Mouse (Mus musculus) retina, postnatal 7 days (tissue): ENCODE measurements at regions not wholly inside any gene's neighbourhood (a gene's known extent, or its start where the extent isn't known, plus 50 kb on each side); places are given as distances from the start of the nearest gene placed in this dataset.

Source experiments
- DNase-seq: peaks from one replicate; pipeline ENCODE4 v3.0.0-alpha.2; 2012; ENCODE audit warnings: low read depth, low spot score

DNA sequence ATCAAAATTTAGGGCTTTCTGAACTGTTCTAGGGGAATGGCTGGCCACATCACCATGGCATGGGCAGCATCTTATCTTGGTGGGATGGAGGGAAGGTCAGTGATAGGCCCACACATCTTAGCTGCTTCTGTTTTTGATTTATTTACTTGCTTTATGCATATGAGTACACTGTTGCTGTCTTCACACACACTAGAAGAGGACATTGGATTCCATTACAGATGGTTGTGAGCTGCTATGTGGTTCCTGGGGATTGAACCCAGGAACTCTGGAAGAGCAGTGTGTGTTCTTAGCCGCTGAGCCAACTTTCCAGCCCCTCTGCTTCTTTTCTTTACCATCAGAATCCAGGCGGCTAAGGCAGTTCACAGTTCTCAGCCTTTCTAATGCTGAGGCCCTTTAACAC is 260.4 kb downstream of the Dact1 start:
- DNase-seq, result no peak

DNA sequence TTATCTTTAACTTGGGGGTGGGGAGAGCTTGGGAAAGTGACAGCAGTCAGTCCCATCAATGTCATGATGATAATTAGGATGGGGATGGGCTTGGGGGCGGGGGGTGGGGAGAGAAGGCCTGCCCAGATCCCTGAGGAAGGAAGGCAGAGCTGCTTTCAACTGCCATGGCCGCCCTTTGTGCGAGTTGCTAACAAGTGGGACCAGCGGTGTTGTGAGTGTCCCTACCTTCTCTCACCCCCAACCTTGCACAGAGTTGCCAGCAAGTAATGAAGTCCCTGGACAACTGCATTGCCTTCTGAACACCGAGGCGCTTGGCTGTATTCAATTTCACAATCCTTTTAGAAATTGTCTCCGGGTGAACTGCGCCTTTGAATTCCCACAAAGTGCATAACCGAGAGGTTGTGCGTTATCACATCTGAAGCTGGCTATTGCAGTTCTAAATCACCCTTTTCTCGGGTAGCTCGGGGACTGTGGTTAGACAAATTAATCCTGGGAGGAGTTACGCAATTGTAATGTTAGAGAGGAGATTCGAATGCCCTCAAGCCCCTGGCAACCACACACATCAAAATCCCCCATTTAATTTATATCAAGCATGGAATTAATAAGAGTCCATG is 257.9 kb upstream of the Daam1 start:
- DNase-seq, result no peak

- DNase-seq, result no peak
Observed at GRCm38 (mm10) chr12:71573456-71573855, 257.4 kb upstream of the Daam1 start.

DNA sequence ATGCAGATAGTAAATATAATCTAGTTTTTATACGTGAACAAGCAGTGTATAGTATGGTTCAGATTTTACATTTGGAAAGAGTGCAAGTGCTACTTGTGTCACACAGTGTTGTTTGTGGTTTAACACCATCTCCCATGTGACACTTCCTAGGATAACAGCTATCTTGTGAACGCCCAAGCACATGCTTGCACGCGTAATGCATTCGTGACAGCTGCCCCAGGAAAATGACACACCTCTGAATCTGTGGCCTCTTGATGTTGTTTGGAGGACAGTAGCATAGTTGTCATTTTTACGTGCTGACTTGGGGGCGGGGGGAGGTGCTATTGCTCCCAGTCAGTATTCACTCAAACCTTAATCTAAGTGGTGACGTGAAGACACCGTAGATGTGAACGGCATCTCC is 256.2 kb upstream of the Daam1 start:
- no peak for DNase-seq

DNA sequence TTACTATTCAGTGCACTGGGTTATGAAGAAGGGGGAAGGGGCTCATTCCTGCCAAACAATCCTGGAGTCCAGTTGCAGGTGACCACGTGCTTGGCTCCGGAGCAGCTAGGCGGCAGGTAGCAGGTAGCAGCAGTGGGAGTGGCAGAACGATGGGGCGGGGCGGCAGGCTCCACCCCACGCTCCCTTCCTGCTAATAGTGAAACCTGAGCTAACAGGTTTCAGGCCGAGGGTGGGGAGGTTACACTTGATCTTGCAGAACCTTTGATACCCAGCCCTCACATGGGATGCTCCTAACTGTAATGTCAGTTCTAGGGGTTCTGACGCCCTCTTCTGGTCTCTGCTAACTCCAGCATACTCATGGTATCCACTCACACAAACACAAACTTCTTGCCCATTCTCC is 253.5 kb upstream of the Daam1 start:
- DNase-seq, result no peak

DNA sequence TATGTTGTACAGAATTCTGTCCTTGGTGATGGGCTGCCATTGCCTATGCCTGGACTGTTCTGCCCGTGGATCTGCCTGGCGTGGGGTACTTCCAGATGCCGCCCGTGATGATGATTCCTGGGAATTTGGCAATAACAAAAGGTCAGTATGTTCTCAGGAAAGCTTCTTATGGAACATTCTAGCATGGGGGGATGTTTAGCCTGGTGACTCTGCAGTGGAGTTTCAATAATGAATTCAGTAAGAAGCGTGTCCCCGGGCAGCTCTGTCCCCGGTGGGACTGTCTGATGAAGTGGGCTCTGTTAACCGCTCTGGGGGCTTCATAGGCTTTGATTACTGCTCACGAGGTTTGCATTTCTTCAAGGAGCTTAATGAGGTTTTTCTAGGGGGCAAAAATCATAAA is 252.9 kb upstream of the Daam1 start:
- DNase-seq, result no peak

DNA sequence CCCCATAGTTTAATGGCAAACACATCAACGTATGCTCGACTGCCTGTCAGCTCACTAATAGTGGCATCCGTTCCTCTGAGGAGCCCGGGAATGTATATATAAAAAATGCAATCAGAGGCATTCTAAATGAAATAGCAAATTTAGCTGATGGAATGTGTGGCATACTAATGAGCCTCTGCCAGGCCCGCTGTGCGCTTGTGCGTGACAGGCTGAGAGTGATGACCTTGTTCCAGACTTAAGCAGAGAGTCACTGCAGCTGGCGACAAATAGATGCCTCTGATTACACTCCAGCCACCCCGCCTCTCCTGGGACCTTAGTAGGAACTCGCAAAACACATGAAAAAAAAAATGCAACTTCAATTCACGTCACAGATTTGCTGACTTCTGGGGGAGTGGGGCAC is 252.0 kb upstream of the Daam1 start:
- no peak for DNase-seq

GRCm38 (mm10) chr12:71580532-71581290 is 250.2 kb upstream of the Daam1 start:
- DNase-seq, result no peak

- no peak for DNase-seq
Observed at GRCm38 (mm10) chr12:71584618-71585017, 246.3 kb upstream of the Daam1 start.

GRCm38 (mm10) chr12:71598641-71599040 is 232.2 kb upstream of the Daam1 start:
- no peak for DNase-seq

GRCm38 (mm10) chr12:71601091-71601690 is 229.7 kb upstream of the Daam1 start:
- no peak for DNase-seq

- DNase-seq, result no peak
Observed at GRCm38 (mm10) chr12:71603136-71603535, 227.7 kb upstream of the Daam1 start.

DNA sequence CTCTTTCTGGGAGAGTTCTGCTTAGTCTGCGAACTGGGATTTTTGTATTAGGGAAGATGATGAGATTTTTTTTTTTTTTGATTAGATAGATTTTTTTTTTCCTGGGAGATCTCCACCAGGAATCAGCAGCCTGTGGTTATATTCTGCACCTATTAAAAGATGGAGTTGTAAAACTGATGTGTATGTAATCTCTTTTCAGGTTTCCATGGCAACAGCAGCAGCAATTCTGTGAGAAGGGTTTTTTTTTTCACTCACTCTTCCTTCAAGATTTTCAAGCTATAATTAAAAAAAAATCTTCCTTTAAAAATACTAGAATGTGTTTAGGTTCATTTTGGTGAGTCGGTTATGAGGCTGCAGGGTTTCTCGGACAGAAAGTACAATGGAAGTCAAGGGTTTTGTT is 224.5 kb upstream of the Daam1 start:
- DNase-seq, result no peak

- DNase-seq, result no peak
Observed at GRCm38 (mm10) chr12:71607966-71608365, 222.9 kb upstream of the Daam1 start.

DNA sequence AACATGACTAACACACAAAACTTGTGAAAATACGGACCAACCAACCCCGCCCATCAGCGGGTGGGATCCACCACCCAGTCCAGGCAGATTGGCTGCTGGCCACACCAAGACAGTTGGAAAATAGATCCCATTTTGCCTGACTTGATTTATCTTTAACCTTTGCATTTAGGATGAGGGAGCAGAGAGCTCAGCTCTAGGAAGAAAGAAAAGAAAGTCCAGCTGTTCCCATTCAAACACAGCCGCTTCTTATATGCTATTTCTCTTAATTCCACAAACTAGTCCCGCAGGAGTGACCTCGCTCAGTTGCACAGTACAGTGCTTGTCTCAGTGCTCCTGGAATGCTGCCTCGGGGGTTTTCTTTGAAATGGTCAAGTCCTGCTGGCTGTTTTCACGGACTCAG is 217.6 kb upstream of the Daam1 start:
- DNase-seq, result no peak

GRCm38 (mm10) chr12:71614945-71615344 is 215.9 kb upstream of the Daam1 start:
- no peak for DNase-seq

- no peak for DNase-seq
Observed at GRCm38 (mm10) chr12:71615383-71615782, 215.5 kb upstream of the Daam1 start.

DNA sequence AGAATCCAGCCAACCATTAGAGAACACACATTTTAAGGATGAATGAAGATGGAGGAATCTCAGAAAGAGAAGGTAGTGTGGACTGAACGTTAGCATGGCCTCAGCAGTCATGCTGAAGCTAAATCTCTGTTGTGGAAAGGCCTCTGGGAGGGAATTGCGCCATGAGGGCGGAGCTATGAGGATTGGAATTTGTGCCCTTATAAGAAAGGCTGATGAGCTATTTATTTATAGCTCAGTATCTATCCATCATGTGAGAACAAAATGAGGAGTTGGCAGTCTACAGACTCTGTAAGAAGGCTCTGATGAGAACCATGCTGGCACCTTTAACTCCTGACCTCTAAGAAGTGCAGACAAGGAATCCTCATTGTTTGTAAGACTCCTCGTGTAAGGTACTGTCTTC is 214.8 kb upstream of the Daam1 start:
- DNase-seq, result no peak

DNA sequence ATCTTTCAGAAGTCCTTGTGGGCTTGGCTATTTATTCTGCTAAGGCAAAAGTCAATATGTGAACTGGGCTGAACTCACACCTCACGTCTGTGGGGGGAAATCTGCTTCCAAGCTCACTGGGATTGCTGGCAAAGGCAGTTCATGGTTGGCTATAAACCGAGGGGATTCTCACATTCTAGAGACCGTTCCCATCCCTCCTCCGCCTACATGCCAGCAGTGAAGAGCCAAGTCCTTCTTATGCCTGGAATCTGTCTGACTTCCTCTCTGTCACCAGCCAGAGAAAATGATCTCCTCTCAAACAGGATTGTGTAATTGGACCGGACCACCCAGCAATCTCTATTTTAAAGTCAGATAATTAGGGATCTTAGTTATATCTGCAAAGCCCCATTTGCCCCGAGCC is 212.4 kb upstream of the Daam1 start:
- no peak for DNase-seq

DNA sequence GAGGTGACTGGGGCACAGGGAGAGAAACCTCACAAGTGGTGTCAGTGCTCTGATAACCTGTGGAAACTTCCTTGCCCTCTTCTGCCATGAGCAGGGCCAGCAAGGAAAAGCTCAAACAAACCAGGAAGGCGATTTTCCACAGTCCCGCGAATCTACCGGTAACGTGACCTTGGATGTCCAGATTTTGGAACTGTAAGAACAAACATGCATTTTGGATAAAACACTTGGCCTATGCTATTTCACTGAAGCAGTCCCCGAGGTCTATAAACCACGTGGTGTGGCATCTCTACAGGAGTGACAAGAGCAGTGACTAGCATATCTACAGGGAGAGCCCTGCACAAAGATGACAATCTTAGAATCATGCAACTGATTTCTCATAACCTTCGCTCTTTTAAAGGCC is 211.9 kb upstream of the Daam1 start:
- no peak for DNase-seq

GRCm38 (mm10) chr12:71619561-71619960 is 211.3 kb upstream of the Daam1 start:
- no peak for DNase-seq

GRCm38 (mm10) chr12:71621542-71621941 is 209.3 kb upstream of the Daam1 start:
- DNase-seq, result no peak

DNA sequence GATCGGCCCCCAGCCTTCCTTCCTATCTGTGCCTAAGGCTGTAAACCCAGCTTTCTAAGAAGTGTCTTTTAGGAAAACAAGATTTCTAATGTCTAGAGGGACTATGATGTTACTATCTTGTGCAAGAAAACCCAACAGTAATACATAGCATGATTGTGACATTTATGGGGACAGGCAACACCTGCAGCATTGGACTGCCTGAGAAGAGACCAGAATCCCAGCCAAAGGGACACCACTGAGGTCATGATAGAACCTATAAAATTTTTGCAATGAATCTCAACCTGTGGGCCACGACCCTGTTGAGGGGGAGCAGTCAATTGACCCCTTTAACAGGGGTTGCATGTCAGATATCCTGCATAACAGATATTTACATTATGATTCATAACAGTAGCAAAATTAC is 208.1 kb upstream of the Daam1 start:
- no peak for DNase-seq
